Mouse (Mus musculus) CH12.LX (cell line): ENCODE measurements around the gene B3gnt2.

ENCODE experiments used
- CTCF ChIP-seq, 2 experiments: IDR thresholded peaks in 1 of 2; conservative IDR thresholded peaks in 1 of 2; 2 replicates each; pipeline ENCODE4 v1.5.1; 2011 to 2012; ENCODE audit warnings: low read depth in 2 of 2, low read length in 2 of 2, improper control_type of control experiment in 1 of 2, inconsistent platforms in 1 of 2, mild to moderate bottlenecking in 1 of 2, moderate library complexity in 1 of 2
- USF1 ChIP-seq: IDR thresholded peaks from 2 replicates; pipeline ENCODE4 v1.6.1; 2014; ENCODE audit warnings: low read depth, mild to moderate bottlenecking, inconsistent platforms, low read length, improper control_type of control experiment
- USF2 ChIP-seq: conservative IDR thresholded peaks from 2 replicates; pipeline ENCODE4 v1.6.1; 2011; ENCODE audit warnings: low read depth, low read length, improper control_type of control experiment
- ZC3H11A ChIP-seq: IDR thresholded peaks from 2 replicates; pipeline ENCODE4 v1.6.1; 2012; ENCODE audit warnings: low read depth, mild to moderate bottlenecking, inconsistent platforms, low read length, improper control_type of control experiment

GRCm38 (mm10) chr11:22852510-22852909 is 8.3 kb downstream of the B3gnt2 start:
- TF ChIP-seq USF1 (no peak), USF2 (no peak), ZC3H11A (no peak), CTCF (conservative IDR thresholded peaks at IDR 0.05 in 1 of 2, IDR thresholded peaks at IDR 0.05 in 1 of 2; ENCODE audit: low read depth in 2 of 2, low read length in 2 of 2) (no peak)
